Mouse (Mus musculus): ENCODE data around the gene Uck2. TPM values are rescaled to one million over a fixed set of nuclear protein-coding genes. Genes with fewer than 3 reads are reported as not detected.

Uck2 gene
- total RNA-seq, 4 experiments from 2014 or later = 30.9 to 55.9 (median 45.0) TPM

DNA sequence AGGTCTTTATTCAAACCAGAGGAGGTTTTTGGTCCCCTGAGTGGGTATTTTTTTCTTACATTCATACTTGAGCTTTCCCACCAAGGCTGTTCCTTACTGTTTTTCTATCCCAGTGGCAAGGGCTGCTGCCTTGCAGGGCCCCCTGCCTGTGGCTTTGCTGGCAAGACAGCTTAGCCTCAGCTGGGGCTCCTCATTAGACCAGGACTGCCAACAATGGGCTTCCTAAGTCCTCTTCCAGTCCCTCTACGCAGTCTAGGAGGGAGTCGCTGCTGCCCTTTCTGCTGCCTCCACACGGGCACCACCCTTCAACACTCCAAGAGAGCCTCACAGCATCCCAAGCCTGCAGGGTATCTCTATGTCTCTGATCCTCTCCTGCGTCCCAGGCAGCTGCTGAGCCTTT, 76.3 kb downstream of the Uck2 start:
- no peak for DNase-seq

DNA sequence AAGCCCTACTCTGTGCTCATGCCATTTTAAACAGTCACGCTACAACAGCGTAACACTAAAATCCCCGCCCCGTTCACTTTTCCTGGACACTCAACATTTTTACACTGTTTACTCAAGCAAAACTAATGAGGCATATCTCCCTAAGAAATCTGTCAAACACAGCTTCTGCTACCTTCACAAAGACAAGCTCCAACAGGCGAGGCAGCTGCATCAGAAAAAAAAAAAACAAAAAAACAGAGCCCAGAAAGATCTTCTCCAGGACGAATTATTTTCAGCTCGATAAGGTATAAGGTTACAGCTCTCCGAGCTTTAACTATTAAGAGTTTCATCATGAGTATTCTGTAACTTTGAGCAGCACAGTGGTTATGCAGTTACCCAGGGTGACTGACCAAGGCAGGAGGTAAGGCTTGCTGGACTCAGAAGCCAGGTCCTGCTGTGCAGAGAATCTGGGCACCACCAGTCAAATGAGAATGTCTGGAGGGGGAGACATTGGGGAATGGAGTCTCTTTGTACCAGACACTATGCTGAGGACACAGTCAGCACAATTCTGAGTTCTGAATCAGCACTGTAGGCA, 79.9 kb downstream of the Uck2 start:
- no peak for DNase-seq

- DNase-seq = no peak
Observed at GRCm38 (mm10) chr1:167204421-167204820, 80.7 kb downstream of the Uck2 start.

DNA sequence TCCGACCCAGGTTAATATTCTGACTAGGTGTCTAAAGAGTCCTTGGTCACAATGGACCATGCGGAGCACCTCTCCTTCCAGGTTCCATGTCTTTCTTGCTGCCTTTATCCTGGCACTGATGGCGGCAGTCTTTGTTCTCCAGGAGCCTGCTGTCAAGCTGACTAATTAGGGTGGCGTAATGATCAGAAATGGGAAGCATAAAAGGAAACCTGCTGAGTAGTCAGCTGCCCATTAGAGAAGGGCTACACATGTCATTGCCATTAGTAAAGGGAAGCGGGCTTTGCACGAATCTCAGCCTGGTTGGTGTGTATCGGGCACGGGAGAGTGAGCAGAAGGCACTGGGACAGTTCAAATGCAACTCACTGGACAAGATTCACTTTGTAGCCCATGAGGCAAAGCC, 90.4 kb downstream of the Uck2 start:
- no peak for DNase-seq

DNA sequence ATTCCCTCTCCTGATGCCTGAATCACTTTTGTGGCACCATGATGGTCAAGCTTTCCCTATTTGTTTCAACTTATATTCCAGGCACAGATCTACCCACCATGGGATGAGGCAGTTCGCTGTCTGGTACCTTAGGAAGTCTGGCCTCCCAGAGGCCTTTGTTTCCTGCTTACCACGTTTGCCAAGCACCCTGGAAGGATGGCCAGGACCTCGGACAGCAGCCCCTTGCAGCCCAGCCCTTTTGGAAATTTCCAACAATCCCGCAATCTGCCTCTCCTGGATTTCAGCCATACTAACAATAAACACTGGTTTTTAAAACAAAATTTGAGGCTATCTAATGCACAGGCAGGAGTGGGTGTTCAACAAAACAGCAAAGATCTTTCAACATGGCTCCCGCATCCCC, 97.3 kb downstream of the Uck2 start:
- no peak for DNase-seq

DNA sequence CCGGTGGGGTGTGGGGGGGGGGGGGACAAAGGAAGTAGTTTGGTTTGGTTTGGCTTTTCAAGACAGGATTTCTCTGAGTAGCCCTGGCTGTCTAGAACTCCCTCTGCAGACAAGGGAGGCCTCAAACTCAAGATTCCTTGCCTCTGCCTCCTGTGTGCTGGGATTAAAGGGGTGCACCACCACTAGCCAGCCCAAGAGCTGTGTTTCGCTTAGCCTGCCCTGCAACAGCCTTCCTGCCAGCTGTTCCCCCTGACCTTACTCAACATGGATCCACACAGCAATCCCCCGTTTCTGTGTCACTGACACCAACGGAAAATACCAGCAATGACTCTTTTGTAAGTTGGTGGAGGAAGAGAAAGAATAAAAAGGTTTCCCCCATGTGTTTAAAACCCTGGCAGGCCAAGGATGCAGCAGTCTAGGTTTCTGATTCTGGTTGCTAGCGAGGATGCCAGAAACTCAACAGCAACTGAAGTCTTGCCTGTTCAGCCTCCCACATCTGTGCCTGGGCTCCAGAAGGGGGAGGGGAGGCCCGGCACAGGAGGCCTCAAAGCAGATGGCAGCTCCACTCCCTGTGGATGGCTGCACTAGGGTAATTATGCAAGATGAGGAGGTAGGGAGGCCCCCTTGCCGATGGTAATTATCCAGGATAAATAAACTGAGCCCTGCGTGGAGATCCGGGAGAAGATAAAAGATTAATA, 103.1 kb downstream of the Uck2 start:
- no peak for DNase-seq

Small RNAs within 50 kb of the gene (microRNA-seq; reads per million reads assigned to microRNA genes)
- gene Mir6347 = 0 reads per million in 2 experiments

Other genes starting within 250 kb of the Uck2 start
- gene Tmco1, start 23.1 kb upstream of the Uck2 start, total RNA-seq (2022) = 100 to 1,000 TPM; 145 to 176 (median 155) TPM
- gene Aldh9a1, start 64.7 kb upstream of the Uck2 start, total RNA-seq (2022) = 100 to 1,000 TPM in 1 of 4 experiments, 10 to 100 TPM in 3; 68.3 to 108 (median 76.9) TPM
- gene Mgst3, start 108.5 kb upstream of the Uck2 start, total RNA-seq (2022) = 100 to 1,000 TPM in 2 of 4 experiments, 10 to 100 TPM in 2; 69.3 to 119 (median 87.4) TPM
- under 1 TPM in 1 of 4 experiments, not detected in 3; 0.20 TPM for gene Lrrc52, start 181.5 kb upstream of the Uck2 start, total RNA-seq (2022)